Mouse (Mus musculus) embryonic facial prominence, embryonic 11.5 days (tissue): ENCODE results near the gene Pheta1. TPM values are rescaled to one million over a fixed set of nuclear protein-coding genes. Genes with fewer than 3 reads are reported as not detected.

Experiments used
- ATAC-seq: fragments of 200-750 bp; cut with Nextera tagmentation; replicated peaks from 2 replicates; pipeline ENCODE4 v1.8.0; 2017; ENCODE audit warnings: low read depth; ENCODE audit not compliant: insufficient number of reproducible peaks, low FRiP score, low TSS enrichment
- DNase-seq: peaks from one replicate; pipeline ENCODE4 v3.0.0-alpha.2; 2015; ENCODE audit warnings: low spot score
- H3K27ac ChIP-seq: fragments of 300-500 bp; sonication (generic); replicated peaks from 2 replicates; pipeline ENCODE4 v1.5.1; 2014; ENCODE audit warnings: mild to moderate bottlenecking, low read depth, low read length, control low read depth
- H3K27me3 ChIP-seq: fragments of 300-500 bp; sonication (generic); 2 replicates; pipeline ENCODE4 v1.6.1; 2014; ENCODE audit warnings: mild to moderate bottlenecking, low read length, moderate library complexity, mixed read lengths; ENCODE audit not compliant: control insufficient read depth, insufficient read depth
- H3K36me3 ChIP-seq: fragments of 300-500 bp; sonication (generic); replicated peaks from 2 replicates; pipeline ENCODE4 v1.6.1; 2014; ENCODE audit warnings: low read depth, mild to moderate bottlenecking, low read length, moderate library complexity, mixed read lengths; ENCODE audit not compliant: control insufficient read depth, insufficient read depth
- H3K4me1 ChIP-seq: fragments of 300-500 bp; sonication (generic); 2 replicates; pipeline ENCODE4 v1.6.1; 2014; ENCODE audit warnings: low read length, mixed read lengths; ENCODE audit not compliant: control insufficient read depth, insufficient read depth
- H3K4me2 ChIP-seq: fragments of 300-500 bp; sonication (generic); 2 replicates; pipeline ENCODE4 v1.6.1; 2014; ENCODE audit warnings: low read depth, mild to moderate bottlenecking, control low read depth, low read length, moderate library complexity
- H3K4me3 ChIP-seq: fragments of 300-500 bp; sonication (generic); 2 replicates; pipeline ENCODE4 v1.5.1; 2014; ENCODE audit warnings: low read depth, low read length, control low read depth
- H3K9ac ChIP-seq: fragments of 300-500 bp; sonication (generic); replicated peaks from 2 replicates; pipeline ENCODE4 v1.6.1; 2014; ENCODE audit warnings: mild to moderate bottlenecking, control low read depth, low read length
- H3K9me3 ChIP-seq: fragments of 300-500 bp; sonication (generic); replicated peaks from 2 replicates; pipeline ENCODE4 v1.6.1; 2016; ENCODE audit warnings: mild to moderate bottlenecking, low read length, inconsistent platforms, mixed read lengths; ENCODE audit not compliant: control insufficient read depth
- WGBS: fragments of 180-500 bp; shearing (Covaris S2); extraction: QIAGEN DNeasy Blood & Tissue Kit; methylation state at CpG from one replicate; pipeline ENCODE4 v1.1.7; 2014; 5-methylcytosine and 5-hydroxymethylcytosine counted together
- polyA plus RNA-seq: library from polyadenylated mRNA; unstranded; fragments of >200 nt; fragmentation: Nextera tagmentation; extraction: Ambion mirVana; gene quantifications from 2 replicates; pipeline ENCODE4 v1.2.1, GENCODE M21; 2014

Pheta1 gene
- polyA plus RNA-seq, 1 experiment from 2014 or later: 25.2 TPM

- no peak overlapping the region for H3K27ac ChIP-seq
- no peak overlapping the region for H3K4me3 ChIP-seq
- no peaks in the 10 kb centered on the region for H3K4me1 ChIP-seq
- H3K4me2 ChIP-seq: no peak overlapping the region
- H3K36me3 ChIP-seq: no peaks in the 10 kb centered on the region
- DNase-seq (no peak), ATAC-seq (no peak)
- 36% methylated on average over 9 of the region's 9 CpGs for WGBS
- no peaks in the 10 kb centered on the region for H3K9me3 ChIP-seq
- no peak overlapping the region for H3K9ac ChIP-seq
- H3K27me3 ChIP-seq: no peaks in the 10 kb centered on the region
These were observed 41.1 kb downstream of the Pheta1 start for GRCm38 (mm10) chr5:121889819-121890362.

DNA sequence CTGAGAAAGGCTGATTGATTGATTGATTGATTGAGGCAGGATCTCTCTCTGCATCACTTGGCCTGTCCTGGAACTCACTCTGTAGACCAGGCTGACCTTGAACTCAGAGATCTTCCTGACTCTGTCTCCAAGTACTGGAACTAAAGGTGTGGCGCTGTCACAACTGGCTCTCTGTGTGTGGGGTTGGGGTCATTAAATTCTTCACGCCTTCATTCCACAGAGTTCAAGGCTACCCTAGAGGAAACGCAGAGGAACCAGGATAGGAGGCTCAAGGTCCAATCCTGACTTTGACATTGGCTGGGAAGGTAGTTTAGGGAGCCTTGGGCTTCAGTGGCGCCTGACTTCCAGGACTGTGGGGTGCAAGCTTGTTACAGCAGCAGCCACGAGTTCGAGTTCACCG lies 42.1 kb downstream of the Pheta1 start:
- Histone ChIP-seq H3K4me3 (no peak overlapping the region), H3K27me3 (no peaks in the 10 kb centered on the region), H3K36me3 (no peaks in the 10 kb centered on the region), H3K9ac (no peak overlapping the region), H3K4me2 (no peak overlapping the region), H3K4me1 (no peaks in the 10 kb centered on the region), H3K9me3 (no peaks in the 10 kb centered on the region), H3K27ac (no peak overlapping the region)
- no peak for ATAC-seq
- no peak for DNase-seq
- 90% methylated on average over 7 of the region's 7 CpGs for WGBS

GRCm38 (mm10) chr5:121892281-121892680 lies 43.5 kb downstream of the Pheta1 start:
- H3K4me2 ChIP-seq: no peak overlapping the region
- H3K4me3 ChIP-seq: no peak overlapping the region
- no peaks in the 10 kb centered on the region for H3K9me3 ChIP-seq
- no peaks in the 10 kb centered on the region for H3K4me1 ChIP-seq
- WGBS: 81% methylated on average over 14 of the region's 14 CpGs
- no peak overlapping the region for H3K9ac ChIP-seq
- ATAC-seq (no peak), DNase-seq (no peak)
- H3K27me3 ChIP-seq: no peaks in the 10 kb centered on the region
- H3K27ac ChIP-seq: no peak overlapping the region
- H3K36me3 ChIP-seq: no peaks in the 10 kb centered on the region

GRCm38 (mm10) chr5:121893581-121893980 lies 44.8 kb downstream of the Pheta1 start:
- no peak overlapping the region for H3K4me2 ChIP-seq
- H3K9ac ChIP-seq: no peak overlapping the region
- DNase-seq (peak; percentile 64), ATAC-seq (no peak)
- no peak overlapping the region for H3K27ac ChIP-seq
- H3K9me3 ChIP-seq: no peaks in the 10 kb centered on the region
- H3K4me3 ChIP-seq: no peak overlapping the region
- 34% methylated on average over 3 of the region's 3 CpGs for WGBS
- H3K4me1 ChIP-seq: no peaks in the 10 kb centered on the region
- no peaks in the 10 kb centered on the region for H3K27me3 ChIP-seq
- H3K36me3 ChIP-seq: no peaks in the 10 kb centered on the region

GRCm38 (mm10) chr5:121894647-121895046 lies 45.9 kb downstream of the Pheta1 start:
- Histone ChIP-seq H3K9me3 (no peaks in the 10 kb centered on the region), H3K27me3 (no peaks in the 10 kb centered on the region), H3K27ac (no peak overlapping the region), H3K4me3 (no peak overlapping the region), H3K4me2 (no peak overlapping the region), H3K36me3 (no peaks in the 10 kb centered on the region), H3K4me1 (no peaks in the 10 kb centered on the region), H3K9ac (no peak overlapping the region)
- no peak for ATAC-seq
- 56% methylated on average over 10 of the region's 10 CpGs for WGBS
- no peak for DNase-seq

GRCm38 (mm10) chr5:121895117-121895756 lies 46.5 kb downstream of the Pheta1 start:
- no peak for DNase-seq
- WGBS: 76% methylated on average over 24 of the region's 24 CpGs

GRCm38 (mm10) chr5:121902809-121903745 lies 54.3 kb downstream of the Pheta1 start:
- Histone ChIP-seq H3K4me2 (no peak overlapping the region), H3K9me3 (no peaks in the 10 kb centered on the region), H3K9ac (no peak overlapping the region), H3K4me1 (no peaks in the 10 kb centered on the region; the same call in 1 of the 2 replicates), H3K27me3 (no peaks in the 10 kb centered on the region), H3K4me3 (no peak overlapping the region), H3K27ac (no peak overlapping the region), H3K36me3 (no peaks in the 10 kb centered on the region)
- no peak for ATAC-seq
- 45% methylated on average over 23 of the region's 23 CpGs for WGBS
- peak; percentile 33 for DNase-seq

More at GRCm38 (mm10) chr5:121895117-121895756, 46.5 kb downstream of the Pheta1 start:
- no peaks in the 10 kb centered on the region for H3K36me3 ChIP-seq
- no peak overlapping the region for H3K9ac ChIP-seq
- H3K27me3 ChIP-seq: no peaks in the 10 kb centered on the region
- H3K4me1 ChIP-seq: no peaks in the 10 kb centered on the region
- H3K9me3 ChIP-seq: no peaks in the 10 kb centered on the region
- H3K27ac ChIP-seq: no peak overlapping the region
- ATAC-seq: no peak
- H3K4me3 ChIP-seq: no peak overlapping the region
- H3K4me2 ChIP-seq: no peak overlapping the region
